Mouse (Mus musculus) C2C12 (cell line): ENCODE measurements around the gene Ctnna2.

Source experiments
- CTCF ChIP-seq: IDR thresholded peaks from one replicate; pipeline ENCODE4 v1.5.1; 2011; ENCODE audit not compliant: control insufficient read depth, insufficient read depth, insufficient read length
- USF1 ChIP-seq: IDR thresholded peaks from one replicate; pipeline ENCODE4 v1.6.1; 2011; ENCODE audit warnings: low read depth, mild to moderate bottlenecking, control low read depth, moderate library complexity

DNA sequence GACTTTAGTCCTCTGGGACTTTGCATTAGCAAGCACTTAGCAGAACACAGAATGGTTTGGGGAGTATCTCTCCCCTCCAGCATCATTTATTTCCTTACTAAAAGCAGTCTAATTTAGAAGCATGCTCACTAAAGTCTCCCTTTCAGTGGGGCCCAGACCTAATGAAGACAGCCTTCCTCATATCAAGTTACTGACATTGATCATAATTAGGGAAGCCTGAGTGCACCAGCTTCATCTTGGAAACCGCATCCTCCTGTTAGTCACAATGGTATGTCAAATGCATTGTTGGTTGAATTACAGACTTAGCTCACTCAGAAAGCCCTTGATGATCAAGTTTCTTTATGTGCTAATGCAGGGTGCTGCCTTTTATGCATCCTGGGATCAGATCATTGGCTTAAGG, 236.5 kb downstream of the Ctnna2 start:
- TF ChIP-seq USF1: no peak
- no peak for TF ChIP-seq CTCF
